Mouse (Mus musculus): Measurements from ENCODE around the gene Prg2. TPM values are rescaled to one million over a fixed set of nuclear protein-coding genes. Genes with fewer than 3 reads are reported as not detected.

The Prg2 gene
- polyA plus RNA-seq, 1 experiment from 2014 or later: not detected

Other genes with a start within 250 kb of the Prg2 start
- gene Ypel4, start 246.4 kb upstream of the Prg2 start, polyA plus RNA-seq (2015; fragmentation: Nextera tagmentation; extraction: Ambion mirVana): 18.2 and 19.5 TPM in 2 replicates
- gene Gm19426, start 236.8 kb upstream of the Prg2 start, polyA plus RNA-seq (2015; fragmentation: Nextera tagmentation; extraction: Ambion mirVana): 6.1 and 7.5 TPM in 2 replicates
- 22.3 and 25.6 TPM in 2 replicates for gene Serping1, start 205.0 kb upstream of the Prg2 start, polyA plus RNA-seq (2015; fragmentation: Nextera tagmentation; extraction: Ambion mirVana)
- gene Ube2l6, start 181.6 kb upstream of the Prg2 start, polyA plus RNA-seq (2015; fragmentation: Nextera tagmentation; extraction: Ambion mirVana): 19.1 and 21.1 TPM in 2 replicates
- 0.09 TPM in 1 of 2 replicates, not detected in the other for gene Smtnl1, start 157.8 kb upstream of the Prg2 start, polyA plus RNA-seq (2015; fragmentation: Nextera tagmentation; extraction: Ambion mirVana)
- gene Timm10, start 153.5 kb upstream of the Prg2 start, polyA plus RNA-seq (2015; fragmentation: Nextera tagmentation; extraction: Ambion mirVana): 58.0 and 62.5 TPM in 2 replicates
- 5.4 and 7.5 TPM in 2 replicates for gene Slc43a1, start 141.6 kb upstream of the Prg2 start, polyA plus RNA-seq (2015; fragmentation: Nextera tagmentation; extraction: Ambion mirVana)
- 3.6 and 5.6 TPM in 2 replicates for gene Rtn4rl2, start 93.8 kb upstream of the Prg2 start, polyA plus RNA-seq (2015; fragmentation: Nextera tagmentation; extraction: Ambion mirVana)
- gene Slc43a3, start 43.9 kb upstream of the Prg2 start, polyA plus RNA-seq (2015; fragmentation: Nextera tagmentation; extraction: Ambion mirVana): 5.9 and 6.6 TPM in 2 replicates
- gene Prg3, start 7.8 kb downstream of the Prg2 start, polyA plus RNA-seq (2015; fragmentation: Nextera tagmentation; extraction: Ambion mirVana): not detected in 2 replicates
- gene Ssrp1, start 56.8 kb downstream of the Prg2 start, polyA plus RNA-seq (2015; fragmentation: Nextera tagmentation; extraction: Ambion mirVana): 281 and 310 TPM in 2 replicates
- 0.79 and 0.90 TPM in 2 replicates for gene P2rx3, start 57.0 kb downstream of the Prg2 start, polyA plus RNA-seq (2015; fragmentation: Nextera tagmentation; extraction: Ambion mirVana)
- gene Tnks1bp1, start 67.6 kb downstream of the Prg2 start, polyA plus RNA-seq (2015; fragmentation: Nextera tagmentation; extraction: Ambion mirVana): 20.1 and 24.9 TPM in 2 replicates
- gene Aplnr, start 155.8 kb downstream of the Prg2 start, polyA plus RNA-seq (2015; fragmentation: Nextera tagmentation; extraction: Ambion mirVana): 20.0 and 21.7 TPM in 2 replicates
- 4.5 and 6.2 TPM in 2 replicates for gene Lrrc55, start 216.7 kb downstream of the Prg2 start, polyA plus RNA-seq (2015; fragmentation: Nextera tagmentation; extraction: Ambion mirVana)